Mouse (Mus musculus) megakaryocyte, embryonic 14.5 days (primary cell): ENCODE measurements around the gene Vmn1r55.

Source experiments
- FLI1 ChIP-seq: IDR thresholded peaks from 2 replicates; pipeline ENCODE4 v1.6.1; 2012; ENCODE audit warnings: low read length, inconsistent platforms, mixed read lengths
- GATA1 ChIP-seq: IDR thresholded peaks from 3 replicates; pipeline ENCODE4 v1.6.1; 2012; ENCODE audit warnings: mixed read lengths, low read length, inconsistent platforms, borderline replicate concordance

DNA sequence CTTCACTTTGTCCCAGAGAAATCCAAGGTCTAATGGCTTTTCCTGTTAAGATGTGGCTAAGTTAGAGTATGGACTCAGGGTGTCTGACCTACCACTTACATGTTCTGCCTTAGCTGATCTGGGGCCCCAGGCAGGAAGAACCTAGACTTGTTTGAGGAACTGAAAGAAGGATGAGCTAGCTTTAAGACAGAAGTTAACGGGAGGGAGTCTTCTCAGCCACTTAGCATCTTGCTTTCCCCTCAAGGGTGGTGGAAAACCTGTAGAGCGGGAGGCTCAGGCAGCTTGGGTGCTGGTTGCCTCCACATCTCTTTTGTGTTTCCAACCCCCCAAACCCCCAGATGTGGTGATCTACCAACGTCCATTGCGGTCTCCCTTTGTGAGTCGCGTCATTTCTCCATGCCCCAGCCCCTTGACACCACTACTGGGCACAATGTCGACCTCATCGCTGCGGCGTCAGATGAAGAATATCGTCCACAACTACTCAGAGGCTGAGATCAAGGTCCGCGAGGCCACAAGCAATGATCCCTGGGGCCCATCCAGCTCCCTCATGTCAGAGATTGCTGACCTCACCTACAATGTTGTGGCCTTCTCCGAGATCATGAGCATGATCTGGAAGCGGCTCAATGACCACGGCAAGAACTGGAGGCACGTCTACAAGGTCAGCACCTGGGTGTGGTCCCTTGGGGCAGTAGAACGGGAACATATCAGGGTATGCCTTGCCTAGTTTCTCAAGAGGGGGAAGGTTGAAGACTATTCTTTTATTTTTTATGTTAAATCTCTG lies 66.0 kb downstream of the Vmn1r55 start:
- no peak for TF ChIP-seq GATA1
- no peak for TF ChIP-seq FLI1
